Mouse (Mus musculus): ENCODE results near the gene Adgrv1. TPM values are rescaled to one million over a fixed set of nuclear protein-coding genes. Genes with fewer than 3 reads are reported as not detected.

Gene Adgrv1
- polyA plus RNA-seq, 1 experiment from 2014 or later = 0.66 TPM

DNA sequence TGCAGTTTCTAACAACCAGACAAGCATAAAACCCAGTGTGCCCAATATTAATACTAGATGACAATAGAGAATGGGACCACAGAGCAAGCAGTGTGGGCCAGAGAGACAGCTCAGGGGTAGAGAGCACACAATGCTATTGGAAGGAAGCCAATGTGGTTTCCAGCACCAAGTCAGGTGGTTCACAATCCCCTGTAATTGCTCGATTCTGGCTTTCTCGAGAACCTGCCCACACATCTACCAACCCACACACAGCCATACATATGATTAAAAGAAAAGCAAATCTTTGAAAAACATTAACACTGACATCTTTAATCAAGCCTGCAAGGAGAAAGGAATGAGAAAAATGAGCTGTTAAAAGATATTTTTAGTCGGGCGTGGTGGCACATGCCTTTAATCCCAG lies 166.3 kb downstream of the Adgrv1 start:
- Histone ChIP-seq H3K4me1 (no peaks in the 10 kb centered on the region), H3K4me2 (no peak overlapping the region), H3K9ac (no peak overlapping the region), H3K4me3 (no peak overlapping the region), H3K36me3 (no peaks in the 10 kb centered on the region), H3K27ac (replicated peaks) (no peak overlapping the region), H3K9me3 (no peaks in the 10 kb centered on the region), H3K27me3 (replicated peaks) (no peaks in the 10 kb centered on the region)
- 74% methylated on average over 4 of the region's 4 CpGs for WGBS
- no peak for ATAC-seq (ENCODE audit: extremely low read depth, insufficient number of reproducible peaks, low FRiP score, low TSS enrichment)

DNA sequence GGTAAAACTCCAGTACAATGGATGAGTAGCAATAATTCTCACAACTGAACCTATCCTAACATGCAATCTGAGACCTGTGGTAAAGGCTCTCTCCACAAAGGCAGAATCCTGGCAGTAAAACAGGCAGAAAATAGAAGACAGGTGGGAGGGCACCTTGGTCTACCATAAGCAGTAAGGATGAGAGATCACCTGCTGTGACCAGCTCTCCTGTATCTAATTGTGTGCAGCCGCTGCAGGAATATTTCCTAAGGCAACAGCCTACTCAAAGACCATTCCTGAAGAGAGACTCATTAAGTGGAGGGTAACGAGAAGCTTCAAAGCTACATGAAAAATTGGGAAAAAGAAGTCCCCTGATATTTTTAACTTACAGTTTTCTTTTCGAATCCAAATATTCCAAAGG lies 167.2 kb downstream of the Adgrv1 start:
- H3K36me3 ChIP-seq = no peaks in the 10 kb centered on the region
- H3K4me3 ChIP-seq = no peak overlapping the region
- no peaks in the 10 kb centered on the region for H3K4me1 ChIP-seq
- no peaks in the 10 kb centered on the region for H3K27me3 ChIP-seq (replicated peaks)
- WGBS = 76% methylated on average over 3 of the region's 3 CpGs
- no peak overlapping the region for H3K27ac ChIP-seq (replicated peaks)
- no peak overlapping the region for H3K9ac ChIP-seq
- ATAC-seq (ENCODE audit: extremely low read depth, insufficient number of reproducible peaks, low FRiP score, low TSS enrichment) = no peak
- H3K4me2 ChIP-seq = no peak overlapping the region
- no peaks in the 10 kb centered on the region for H3K9me3 ChIP-seq

DNA sequence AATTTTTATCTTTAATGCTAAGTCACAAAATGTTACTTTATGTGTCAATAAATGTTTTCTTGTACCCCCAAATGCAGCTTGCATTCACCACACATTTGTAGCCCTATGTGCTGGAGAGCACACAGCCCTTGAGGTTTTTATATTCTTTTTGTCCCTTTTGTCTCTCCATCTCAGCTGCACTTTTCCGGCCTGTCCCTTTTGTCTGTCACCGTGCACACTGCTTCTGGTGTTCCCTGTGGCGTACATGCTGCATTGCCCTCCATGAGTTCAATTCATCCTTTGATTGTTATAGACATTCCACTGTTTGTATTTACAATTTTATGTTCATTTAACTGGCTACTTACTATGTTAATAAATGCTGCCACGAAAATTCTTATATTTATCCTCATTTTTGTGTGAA lies 183.3 kb downstream of the Adgrv1 start:
- no peak overlapping the region for H3K4me2 ChIP-seq
- H3K27ac ChIP-seq (replicated peaks) = no peak overlapping the region
- WGBS = 68% methylated on average over 4 of the region's 4 CpGs
- H3K4me3 ChIP-seq = no peak overlapping the region
- no peaks in the 10 kb centered on the region for H3K4me1 ChIP-seq
- no peaks in the 10 kb centered on the region for H3K36me3 ChIP-seq
- H3K27me3 ChIP-seq (replicated peaks) = no peaks in the 10 kb centered on the region
- H3K9ac ChIP-seq = no peak overlapping the region
- ATAC-seq (ENCODE audit: extremely low read depth, insufficient number of reproducible peaks, low FRiP score, low TSS enrichment) = no peak
- H3K9me3 ChIP-seq = no peaks in the 10 kb centered on the region

DNA sequence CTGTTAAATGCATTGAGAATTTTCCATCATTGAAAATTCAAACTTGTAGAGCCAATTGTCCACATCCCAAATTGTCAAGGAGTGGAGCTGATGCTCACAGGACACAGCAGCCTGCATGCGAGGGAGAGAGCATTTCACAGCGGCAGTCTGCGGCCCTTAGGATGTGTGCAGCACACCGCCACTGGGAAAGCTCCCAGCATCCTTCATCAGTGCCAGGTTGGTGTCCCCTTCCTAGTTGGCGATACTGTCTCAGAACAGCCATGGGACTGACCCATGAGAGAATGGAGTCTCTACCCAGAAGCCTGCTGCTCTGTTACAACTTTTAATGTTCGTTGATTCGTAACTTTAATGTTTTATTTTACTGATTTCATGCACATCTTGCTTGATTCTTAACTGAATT lies 183.8 kb downstream of the Adgrv1 start:
- H3K4me2 ChIP-seq = no peak overlapping the region
- no peaks in the 10 kb centered on the region for H3K4me1 ChIP-seq
- H3K9me3 ChIP-seq = no peaks in the 10 kb centered on the region
- no peak for ATAC-seq (ENCODE audit: extremely low read depth, insufficient number of reproducible peaks, low FRiP score, low TSS enrichment)
- H3K9ac ChIP-seq = no peak overlapping the region
- no peak overlapping the region for H3K27ac ChIP-seq (replicated peaks)
- WGBS = 76% methylated on average over 7 of the region's 7 CpGs
- no peaks in the 10 kb centered on the region for H3K27me3 ChIP-seq (replicated peaks)
- H3K36me3 ChIP-seq = no peaks in the 10 kb centered on the region
- no peak overlapping the region for H3K4me3 ChIP-seq

DNA sequence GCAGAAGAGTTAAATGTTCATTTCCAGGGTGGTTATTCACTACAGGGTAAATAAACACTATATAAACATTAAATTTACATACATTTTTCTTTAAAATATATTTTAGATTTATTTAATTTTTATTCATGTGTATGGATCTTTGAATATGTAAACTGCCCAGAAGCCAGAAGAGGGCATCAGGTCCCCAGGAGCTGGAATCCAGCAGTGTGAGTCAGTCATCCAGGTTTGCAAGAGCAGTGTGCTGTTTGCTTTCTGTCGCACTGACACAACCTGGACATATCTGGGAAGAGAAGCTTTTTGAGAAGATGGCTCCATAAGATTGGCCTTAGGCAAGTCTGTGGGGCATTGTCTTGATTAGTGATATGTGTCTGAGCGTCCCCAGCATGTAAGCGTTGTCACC lies 191.5 kb downstream of the Adgrv1 start:
- ATAC-seq (ENCODE audit: extremely low read depth, insufficient number of reproducible peaks, low FRiP score, low TSS enrichment) = no peak
- Histone ChIP-seq H3K4me1 (no peaks in the 10 kb centered on the region), H3K4me2 (no peak overlapping the region), H3K9ac (no peak overlapping the region), H3K36me3 (no peaks in the 10 kb centered on the region), H3K27ac (replicated peaks) (no peak overlapping the region), H3K4me3 (no peak overlapping the region), H3K9me3 (no peaks in the 10 kb centered on the region), H3K27me3 (replicated peaks) (no peaks in the 10 kb centered on the region; the same call in 1 of the 2 replicates)
- 64% methylated on average over 3 of the region's 3 CpGs for WGBS

DNA sequence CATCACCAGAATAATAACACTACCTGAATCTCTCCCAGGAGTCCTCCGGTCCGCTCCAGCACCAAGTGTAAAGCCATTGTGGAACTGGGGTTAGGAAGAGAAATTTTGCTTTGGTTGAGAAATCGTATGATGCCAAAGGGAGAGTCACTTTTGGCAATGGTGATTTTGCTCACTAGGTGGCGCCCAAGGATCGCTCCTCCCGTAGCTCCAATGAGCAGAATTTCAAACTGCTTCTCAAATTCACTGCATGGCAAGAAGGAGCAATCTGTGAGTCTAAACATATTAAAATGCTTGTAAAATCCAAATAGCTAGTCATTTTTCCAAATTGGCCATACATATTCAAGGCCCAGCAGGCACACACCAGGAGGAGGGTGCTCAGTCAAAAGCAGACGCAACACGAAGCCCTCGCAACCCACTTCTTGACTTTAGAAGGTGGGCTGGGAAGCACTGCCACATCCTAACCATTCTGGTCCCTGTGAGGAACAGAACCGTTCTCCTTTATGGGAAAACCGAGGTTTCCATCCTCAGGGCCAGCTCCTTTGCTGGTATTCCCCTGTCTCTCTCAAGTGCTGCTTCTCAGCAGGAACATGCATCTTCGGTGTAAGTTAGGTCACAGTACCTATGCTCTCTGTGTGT lies 193.4 kb downstream of the Adgrv1 start:
- no peaks in the 10 kb centered on the region for H3K9me3 ChIP-seq
- WGBS = 38% methylated on average over 12 of the region's 12 CpGs
- no peak for ATAC-seq (ENCODE audit: extremely low read depth, insufficient number of reproducible peaks, low FRiP score, low TSS enrichment)
- no peak overlapping the region for H3K4me2 ChIP-seq
- H3K4me3 ChIP-seq = no peak overlapping the region
- no peaks in the 10 kb centered on the region for H3K36me3 ChIP-seq
- no peaks in the 10 kb centered on the region; the same call in 1 of the 2 replicates for H3K27me3 ChIP-seq (replicated peaks)
- no peak overlapping the region for H3K27ac ChIP-seq (replicated peaks)
- H3K4me1 ChIP-seq = no peaks in the 10 kb centered on the region
- no peak overlapping the region for H3K9ac ChIP-seq

GRCm38 (mm10) chr13:81437088-81437487 lies 195.9 kb downstream of the Adgrv1 start:
- WGBS = 50% methylated on average over 8 of the region's 8 CpGs
- no peak overlapping the region for H3K4me3 ChIP-seq
- no peaks in the 10 kb centered on the region for H3K36me3 ChIP-seq
- ATAC-seq (ENCODE audit: extremely low read depth, insufficient number of reproducible peaks, low FRiP score, low TSS enrichment) = no peak
- H3K27ac ChIP-seq (replicated peaks) = no peak overlapping the region
- no peaks in the 10 kb centered on the region for H3K4me1 ChIP-seq
- no peaks in the 10 kb centered on the region for H3K9me3 ChIP-seq
- no peak overlapping the region for H3K9ac ChIP-seq
- H3K4me2 ChIP-seq = no peak overlapping the region
- H3K27me3 ChIP-seq (replicated peaks) = no peaks in the 10 kb centered on the region; the same call in 1 of the 2 replicates

- H3K36me3 ChIP-seq = no peaks in the 10 kb centered on the region
- H3K27me3 ChIP-seq (replicated peaks) = no peaks in the 10 kb centered on the region
- no peaks in the 10 kb centered on the region for H3K4me1 ChIP-seq
- 63% methylated on average over 15 of the region's 15 CpGs for WGBS
- H3K9me3 ChIP-seq = no peaks in the 10 kb centered on the region
- no peak overlapping the region for H3K4me2 ChIP-seq
- H3K4me3 ChIP-seq = no peak overlapping the region
- no peak for ATAC-seq (ENCODE audit: extremely low read depth, insufficient number of reproducible peaks, low FRiP score, low TSS enrichment)
- no peak overlapping the region for H3K9ac ChIP-seq
- H3K27ac ChIP-seq (replicated peaks) = no peak overlapping the region
Observed at GRCm38 (mm10) chr13:81426896-81427755, 205.8 kb downstream of the Adgrv1 start.

GRCm38 (mm10) chr13:81425111-81425510 lies 207.8 kb downstream of the Adgrv1 start:
- Histone ChIP-seq H3K9me3 (no peaks in the 10 kb centered on the region), H3K27ac (replicated peaks) (no peak overlapping the region), H3K4me3 (no peak overlapping the region), H3K27me3 (replicated peaks) (no peaks in the 10 kb centered on the region), H3K36me3 (no peaks in the 10 kb centered on the region), H3K4me2 (no peak overlapping the region), H3K9ac (no peak overlapping the region), H3K4me1 (no peaks in the 10 kb centered on the region)
- 72% methylated on average over 6 of the region's 6 CpGs for whole genome bisulfite sequencing
- no peak for ATAC-seq (ENCODE audit: extremely low read depth, insufficient number of reproducible peaks, low FRiP score, low TSS enrichment)

DNA sequence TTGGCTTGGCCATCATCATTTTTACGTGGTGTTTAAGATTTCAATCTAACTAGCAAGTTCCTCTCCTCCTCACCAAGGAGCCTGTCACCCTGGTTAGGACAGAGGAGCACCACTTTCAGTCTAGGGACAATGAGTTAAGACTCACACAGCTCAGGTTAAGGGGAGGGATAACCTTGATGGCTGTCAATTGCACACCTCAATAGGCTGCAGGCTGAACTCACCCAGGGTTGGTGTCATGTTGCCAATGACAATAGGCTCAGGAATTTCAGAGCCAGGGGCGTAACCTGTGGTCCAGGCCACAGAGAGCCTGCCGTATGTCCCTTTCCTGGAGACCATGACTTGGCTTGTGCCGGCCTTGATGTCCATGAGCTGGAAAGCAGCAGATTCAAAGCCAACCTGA lies 209.0 kb downstream of the Adgrv1 start:
- H3K27ac ChIP-seq (replicated peaks) = no peak overlapping the region
- no peaks in the 10 kb centered on the region for H3K9me3 ChIP-seq
- WGBS = 69% methylated on average over 4 of the region's 4 CpGs
- ATAC-seq (ENCODE audit: extremely low read depth, insufficient number of reproducible peaks, low FRiP score, low TSS enrichment) = no peak
- H3K27me3 ChIP-seq (replicated peaks) = no peaks in the 10 kb centered on the region
- H3K4me2 ChIP-seq = no peak overlapping the region
- H3K9ac ChIP-seq = no peak overlapping the region
- no peak overlapping the region for H3K4me3 ChIP-seq
- H3K36me3 ChIP-seq = no peaks in the 10 kb centered on the region
- no peaks in the 10 kb centered on the region for H3K4me1 ChIP-seq

DNA sequence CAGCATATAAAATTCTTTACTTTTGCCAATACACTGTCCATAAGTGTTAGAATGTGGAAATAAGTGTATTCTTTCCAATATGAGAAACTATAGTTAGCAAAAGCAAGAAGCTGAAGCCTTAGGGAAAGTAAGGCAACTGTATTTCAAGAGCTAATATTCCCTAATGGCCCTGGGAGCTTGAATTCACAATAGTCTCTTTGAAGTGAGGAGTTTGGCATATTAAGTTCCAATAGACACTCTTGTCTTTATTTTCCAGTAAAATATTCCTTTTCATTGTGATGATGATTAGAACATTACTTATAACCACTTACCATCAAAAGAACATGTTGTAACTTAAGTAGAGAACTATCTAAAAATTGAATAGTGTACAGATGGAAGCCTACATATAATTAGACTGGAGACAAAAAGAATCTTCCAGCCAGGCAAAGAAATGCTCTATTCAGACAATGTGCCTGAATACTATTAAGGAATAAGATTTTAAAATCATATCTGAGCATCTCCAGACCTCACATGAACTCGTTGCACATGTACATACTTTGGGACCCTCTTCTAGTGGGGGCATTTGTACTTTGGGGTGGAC lies 225.0 kb downstream of the Adgrv1 start:
- Histone ChIP-seq H3K4me2 (no peak overlapping the region), H3K9me3 (no peaks in the 10 kb centered on the region), H3K27me3 (replicated peaks) (no peaks in the 10 kb centered on the region), H3K4me3 (no peak overlapping the region), H3K27ac (replicated peaks) (no peak overlapping the region), H3K4me1 (no peaks in the 10 kb centered on the region), H3K9ac (no peak overlapping the region), H3K36me3 (no peaks in the 10 kb centered on the region)
- WGBS = 72% methylated on average over 1 of the region's 1 CpGs
- ATAC-seq (ENCODE audit: extremely low read depth, insufficient number of reproducible peaks, low FRiP score, low TSS enrichment) = no peak

Measured in heart, embryonic 13.5 days (tissue).